Mouse (Mus musculus): ENCODE results near the gene Zbtb41. TPM values are rescaled to one million over a fixed set of nuclear protein-coding genes. Genes with fewer than 3 reads are reported as not detected.

The Zbtb41 gene
- polyA plus RNA-seq, 1 experiment, result 19.9 TPM

DNA sequence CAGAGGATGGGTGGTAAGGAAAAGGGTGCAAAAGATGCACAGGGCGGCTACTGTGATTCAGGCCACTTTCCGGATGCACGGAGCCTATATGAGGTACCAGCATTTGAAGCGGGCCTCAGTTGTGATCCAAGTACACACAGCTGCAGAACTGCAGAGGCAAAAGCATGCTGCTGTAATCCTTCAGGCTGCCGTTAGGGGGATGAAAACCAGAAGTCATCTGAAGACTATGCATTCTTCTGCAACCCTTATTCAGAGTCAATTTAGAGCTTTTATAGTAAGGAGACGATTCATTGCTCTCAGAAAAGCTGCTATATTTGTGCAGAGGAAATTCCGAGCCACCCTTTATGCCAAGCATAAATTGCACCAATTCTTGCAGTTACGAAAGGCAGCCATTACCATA lies 58.2 kb downstream of the Zbtb41 start:
- Histone ChIP-seq H3K27ac (ENCODE audit: insufficient read depth, low read length) (no peak overlapping the region), H3K4me3 (ENCODE audit: low read depth, low read length) (no peak overlapping the region), H3K36me3 (ENCODE audit: control insufficient read depth, insufficient read depth, low read length, poor library complexity, severe bottlenecking) (peaks cover 39% of the 10 kb centered on the region), H3K9me3 (replicated peaks; ENCODE audit: control insufficient read depth, insufficient read depth, low read length, poor library complexity, severe bottlenecking) (no peaks in the 10 kb centered on the region), H3K4me1 (ENCODE audit: control insufficient read depth, insufficient read depth, low read length) (no peaks in the 10 kb centered on the region), H3K27me3 (ENCODE audit: control insufficient read depth, insufficient read depth, low read length, poor library complexity, severe bottlenecking) (no peaks in the 10 kb centered on the region), H3K9ac (ENCODE audit: low read depth, poor library complexity, severe bottlenecking) (no peak overlapping the region)
- no peak for TF ChIP-seq POLR2A (IDR thresholded peaks at IDR 0.05; ENCODE audit: insufficient read depth, low read length)
- no peak for TF ChIP-seq CTCF (IDR thresholded peaks at IDR 0.05; ENCODE audit: low read depth, low read length)
- TF ChIP-seq EP300 (IDR thresholded peaks at IDR 0.05; ENCODE audit: insufficient read depth, low read depth, low read length), result no peak

DNA sequence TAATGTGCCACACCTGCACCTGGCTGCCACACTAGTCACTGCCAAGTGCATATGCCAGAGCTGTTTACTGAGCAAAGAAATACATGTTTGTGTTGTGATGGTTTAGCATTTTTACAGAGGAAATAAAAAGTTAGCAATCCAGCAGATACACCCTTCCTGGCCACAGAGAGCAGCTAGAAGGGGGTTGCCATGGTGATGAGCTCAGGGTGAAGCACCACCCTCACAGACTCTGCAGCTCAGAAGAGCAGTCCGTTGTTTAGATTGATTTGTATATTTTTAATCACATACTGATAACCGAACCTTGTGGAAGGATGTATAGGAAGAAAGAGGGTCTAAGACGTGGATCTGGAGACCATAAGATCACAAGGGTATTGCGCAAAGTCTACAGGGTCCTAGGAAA lies 59.1 kb downstream of the Zbtb41 start:
- no peak overlapping the region for H3K27ac ChIP-seq (ENCODE audit: insufficient read depth, low read length)
- no peaks in the 10 kb centered on the region for H3K4me1 ChIP-seq (ENCODE audit: control insufficient read depth, insufficient read depth, low read length)
- TF ChIP-seq CTCF (IDR thresholded peaks at IDR 0.05; ENCODE audit: low read depth, low read length) (no peak), EP300 (IDR thresholded peaks at IDR 0.05; ENCODE audit: insufficient read depth, low read depth, low read length) (no peak), POLR2A (IDR thresholded peaks at IDR 0.05; ENCODE audit: insufficient read depth, low read length) (no peak)
- H3K4me3 ChIP-seq (ENCODE audit: low read depth, low read length), result no peak overlapping the region
- H3K27me3 ChIP-seq (ENCODE audit: control insufficient read depth, insufficient read depth, low read length, poor library complexity, severe bottlenecking), result no peaks in the 10 kb centered on the region
- peaks cover 31% of the 10 kb centered on the region for H3K36me3 ChIP-seq (ENCODE audit: control insufficient read depth, insufficient read depth, low read length, poor library complexity, severe bottlenecking)
- H3K9ac ChIP-seq (ENCODE audit: low read depth, poor library complexity, severe bottlenecking), result no peak overlapping the region
- no peaks in the 10 kb centered on the region for H3K9me3 ChIP-seq (replicated peaks; ENCODE audit: control insufficient read depth, insufficient read depth, low read length, poor library complexity, severe bottlenecking)

DNA sequence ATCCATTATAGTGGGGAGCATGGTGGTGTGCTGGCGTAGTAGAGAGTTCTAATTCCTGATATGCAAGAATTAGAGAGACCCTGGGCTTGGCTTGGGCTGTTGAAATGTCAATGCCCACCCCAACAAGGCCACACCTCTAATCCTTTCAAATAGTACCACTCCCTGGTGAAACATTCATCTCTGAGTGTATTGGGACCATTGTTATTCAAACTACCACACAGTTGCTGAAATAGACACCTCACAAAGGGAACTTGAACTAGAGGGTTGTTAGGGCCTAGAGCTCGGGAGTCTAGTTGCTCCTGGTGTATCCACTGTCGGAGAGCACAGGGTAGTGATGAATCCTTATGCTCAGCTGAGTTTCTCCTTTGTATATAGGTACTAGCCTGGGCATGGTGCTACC lies 72.5 kb downstream of the Zbtb41 start:
- Histone ChIP-seq H3K27ac (ENCODE audit: insufficient read depth, low read length) (peak overlapping the region; percentile 99), H3K9me3 (replicated peaks; ENCODE audit: control insufficient read depth, insufficient read depth, low read length, poor library complexity, severe bottlenecking) (peaks cover 4% of the 10 kb centered on the region; the same call in 1 of the 2 replicates), H3K27me3 (ENCODE audit: control insufficient read depth, insufficient read depth, low read length, poor library complexity, severe bottlenecking) (no peaks in the 10 kb centered on the region), H3K4me3 (ENCODE audit: low read depth, low read length) (no peak overlapping the region), H3K9ac (ENCODE audit: low read depth, poor library complexity, severe bottlenecking) (no peak overlapping the region), H3K4me1 (ENCODE audit: control insufficient read depth, insufficient read depth, low read length) (peaks cover 4% of the 10 kb centered on the region), H3K36me3 (ENCODE audit: control insufficient read depth, insufficient read depth, low read length, poor library complexity, severe bottlenecking) (peaks cover 32% of the 10 kb centered on the region)
- TF ChIP-seq EP300 (IDR thresholded peaks at IDR 0.05; ENCODE audit: insufficient read depth, low read depth, low read length) (peak; percentile 84), POLR2A (IDR thresholded peaks at IDR 0.05; ENCODE audit: insufficient read depth, low read length) (no peak)

DNA sequence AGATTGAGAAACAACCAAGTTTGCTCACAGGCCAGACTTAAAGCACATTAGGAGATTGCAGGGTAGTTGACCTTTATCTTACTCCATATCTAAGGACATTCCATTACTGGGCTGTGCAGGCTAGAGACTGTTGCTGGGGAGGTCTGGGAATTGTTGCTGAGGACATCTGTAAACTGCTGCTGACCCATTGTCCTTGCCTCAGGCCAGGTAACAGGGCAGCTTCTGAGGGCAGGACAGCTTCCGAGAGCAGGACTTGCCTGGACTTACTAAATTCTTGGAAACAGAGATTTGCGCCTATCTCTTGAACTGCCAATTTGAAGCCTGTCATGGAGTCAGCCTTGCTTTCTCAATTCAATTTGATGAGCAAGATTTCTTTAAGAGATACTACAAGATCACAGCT lies 73.3 kb downstream of the Zbtb41 start:
- Histone ChIP-seq H3K9me3 (replicated peaks; ENCODE audit: control insufficient read depth, insufficient read depth, low read length, poor library complexity, severe bottlenecking) (peaks cover 4% of the 10 kb centered on the region; the same call in 1 of the 2 replicates), H3K4me3 (ENCODE audit: low read depth, low read length) (no peak overlapping the region), H3K4me1 (ENCODE audit: control insufficient read depth, insufficient read depth, low read length) (peaks cover 4% of the 10 kb centered on the region), H3K9ac (ENCODE audit: low read depth, poor library complexity, severe bottlenecking) (no peak overlapping the region), H3K27ac (ENCODE audit: insufficient read depth, low read length) (peak overlapping the region; percentile 99), H3K27me3 (ENCODE audit: control insufficient read depth, insufficient read depth, low read length, poor library complexity, severe bottlenecking) (no peaks in the 10 kb centered on the region), H3K36me3 (ENCODE audit: control insufficient read depth, insufficient read depth, low read length, poor library complexity, severe bottlenecking) (peaks cover 25% of the 10 kb centered on the region)
- TF ChIP-seq EP300 (IDR thresholded peaks at IDR 0.05; ENCODE audit: insufficient read depth, low read depth, low read length) (peak; percentile 99), POLR2A (IDR thresholded peaks at IDR 0.05; ENCODE audit: insufficient read depth, low read length) (no peak)

DNA sequence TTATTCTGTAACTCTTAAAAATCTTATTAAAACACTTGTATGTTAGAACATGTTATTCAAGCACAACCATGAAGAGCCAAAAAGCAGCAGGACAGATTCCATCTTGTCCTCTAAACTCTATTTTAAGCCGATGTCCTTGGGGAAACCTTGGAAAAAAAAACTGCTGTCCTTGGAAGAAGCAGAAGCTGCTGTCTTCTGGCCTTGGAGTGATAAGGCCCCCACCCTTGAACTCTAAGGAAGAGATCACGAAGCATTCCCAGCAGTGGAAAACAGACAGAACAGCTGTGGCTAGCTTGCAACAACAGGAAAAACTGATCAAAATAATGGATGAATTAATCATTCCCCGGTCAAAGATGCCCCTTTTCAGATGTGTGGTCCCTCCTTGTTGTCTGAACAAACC lies 74.1 kb downstream of the Zbtb41 start:
- Histone ChIP-seq H3K27me3 (ENCODE audit: control insufficient read depth, insufficient read depth, low read length, poor library complexity, severe bottlenecking) (no peaks in the 10 kb centered on the region), H3K4me3 (ENCODE audit: low read depth, low read length) (no peak overlapping the region), H3K36me3 (ENCODE audit: control insufficient read depth, insufficient read depth, low read length, poor library complexity, severe bottlenecking) (peaks cover 22% of the 10 kb centered on the region), H3K9ac (ENCODE audit: low read depth, poor library complexity, severe bottlenecking) (no peak overlapping the region), H3K27ac (ENCODE audit: insufficient read depth, low read length) (peak overlapping the region; percentile 99), H3K9me3 (replicated peaks; ENCODE audit: control insufficient read depth, insufficient read depth, low read length, poor library complexity, severe bottlenecking) (peaks cover 4% of the 10 kb centered on the region; the same call in 1 of the 2 replicates), H3K4me1 (ENCODE audit: control insufficient read depth, insufficient read depth, low read length) (peaks cover 3% of the 10 kb centered on the region)
- TF ChIP-seq CTCF (IDR thresholded peaks at IDR 0.05; ENCODE audit: low read depth, low read length), result no peak
- TF ChIP-seq POLR2A (IDR thresholded peaks at IDR 0.05; ENCODE audit: insufficient read depth, low read length), result no peak
- 0 out of 2 replicates have a peak, but pooled peaks have one; percentile 5 for TF ChIP-seq EP300 (IDR thresholded peaks at IDR 0.05; ENCODE audit: insufficient read depth, low read depth, low read length)

DNA sequence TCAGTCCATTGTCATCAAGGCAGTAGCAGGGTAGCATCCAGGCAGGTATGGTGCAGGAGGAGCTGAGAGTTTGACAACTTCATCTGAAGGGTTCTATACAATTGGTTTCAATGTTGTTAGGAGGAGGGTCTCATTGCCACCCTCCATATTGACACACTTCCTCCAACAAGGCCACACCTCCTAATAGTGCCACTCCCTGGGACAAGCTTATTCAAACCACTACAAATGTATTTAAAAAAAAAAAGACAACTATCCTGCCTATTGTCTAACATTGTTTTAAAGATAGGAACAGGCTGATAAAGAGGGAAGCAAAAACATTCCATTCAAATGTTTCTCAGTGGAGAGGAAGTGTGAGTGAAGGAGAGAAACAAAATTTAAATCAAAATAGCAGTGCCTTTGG lies 77.7 kb downstream of the Zbtb41 start:
- Histone ChIP-seq H3K27ac (ENCODE audit: insufficient read depth, low read length) (peak overlapping the region; percentile 91), H3K9me3 (replicated peaks; ENCODE audit: control insufficient read depth, insufficient read depth, low read length, poor library complexity, severe bottlenecking) (peaks cover 4% of the 10 kb centered on the region; the same call in 1 of the 2 replicates), H3K27me3 (ENCODE audit: control insufficient read depth, insufficient read depth, low read length, poor library complexity, severe bottlenecking) (no peaks in the 10 kb centered on the region), H3K9ac (ENCODE audit: low read depth, poor library complexity, severe bottlenecking) (no peak overlapping the region), H3K4me1 (ENCODE audit: control insufficient read depth, insufficient read depth, low read length) (peaks cover 3% of the 10 kb centered on the region), H3K4me3 (ENCODE audit: low read depth, low read length) (no peak overlapping the region), H3K36me3 (ENCODE audit: control insufficient read depth, insufficient read depth, low read length, poor library complexity, severe bottlenecking) (no peaks in the 10 kb centered on the region; the same call in 1 of the 2 replicates)
- TF ChIP-seq POLR2A (IDR thresholded peaks at IDR 0.05; ENCODE audit: insufficient read depth, low read length) (no peak), CTCF (IDR thresholded peaks at IDR 0.05; ENCODE audit: low read depth, low read length) (no peak), EP300 (IDR thresholded peaks at IDR 0.05; ENCODE audit: insufficient read depth, low read depth, low read length) (no peak)
